Mouse (Mus musculus) liver, postnatal 0 days (tissue): ENCODE data around the gene Gm49378. TPM values are rescaled to one million over a fixed set of nuclear protein-coding genes. Genes with fewer than 3 reads are reported as not detected.
A peak's percentile ranks its signal among the peaks of the same experiment; 100 is the strongest.

ENCODE experiments used
- ATAC-seq: fragments of 200-750 bp; cut with Nextera tagmentation; 2 replicates; pipeline ENCODE4 v1.8.0; 2017; ENCODE audit warnings: mild to moderate bottlenecking, moderate library complexity
- DNase-seq: peaks from one replicate; pipeline ENCODE4 v3.0.0-alpha.2; 2016
- H3K27ac ChIP-seq: fragments of 300-500 bp; sonication (generic); 2 replicates; pipeline ENCODE4 v1.5.1; 2014; ENCODE audit warnings: antibody characterized with exemption, moderate library complexity, mild to moderate bottlenecking, low read depth
- H3K27me3 ChIP-seq: fragments of 300-500 bp; sonication (generic); 2 replicates; pipeline ENCODE4 v1.6.1; 2014; ENCODE audit warnings: low read length, control low read depth, mixed read lengths; ENCODE audit not compliant: insufficient read depth
- H3K36me3 ChIP-seq: fragments of 300-500 bp; sonication (generic); replicated peaks from 2 replicates; pipeline ENCODE4 v1.6.1; 2014; ENCODE audit warnings: mild to moderate bottlenecking, control low read depth, low read length, moderate library complexity, mixed read lengths; ENCODE audit not compliant: insufficient read depth
- H3K4me1 ChIP-seq: fragments of 300-500 bp; sonication (generic); 2 replicates; pipeline ENCODE4 v1.6.1; 2014; ENCODE audit warnings: antibody characterized with exemption, mild to moderate bottlenecking, control low read depth; ENCODE audit not compliant: insufficient read depth
- H3K4me2 ChIP-seq: fragments of 300-500 bp; sonication (generic); 2 replicates; pipeline ENCODE4 v1.6.1; 2014; ENCODE audit warnings: low read depth, mild to moderate bottlenecking, low read length, moderate library complexity, mixed read lengths
- H3K4me3 ChIP-seq: fragments of 300-500 bp; sonication (generic); 2 replicates; pipeline ENCODE4 v1.5.1; 2014; ENCODE audit warnings: low read depth, low read length
- H3K9ac ChIP-seq: fragments of 300-500 bp; sonication (generic); replicated peaks from 2 replicates; pipeline ENCODE4 v1.6.1; 2014; ENCODE audit warnings: mild to moderate bottlenecking, moderate library complexity
- H3K9me3 ChIP-seq: fragments of 300-500 bp; sonication (generic); 2 replicates; pipeline ENCODE4 v1.6.1; 2016; ENCODE audit warnings: mild to moderate bottlenecking, control low read depth, low read length, mixed read lengths
- CTCF ChIP-seq: sonication (generic); IDR thresholded peaks from 2 replicates; pipeline ENCODE4 v1.5.1; 2016; ENCODE audit warnings: antibody characterized with exemption, low read depth
- EP300 ChIP-seq: IDR thresholded peaks from 2 replicates; pipeline ENCODE4 v1.6.1; 2016; ENCODE audit warnings: antibody characterized with exemption, low read depth, mild to moderate bottlenecking
- WGBS: fragments of 180-500 bp; shearing (Covaris S2); extraction: QIAGEN DNeasy Blood & Tissue Kit; methylation state at CpG from one replicate; pipeline ENCODE4 v1.1.7; 2014; ENCODE audit not compliant: insufficient replicate concordance; 5-methylcytosine and 5-hydroxymethylcytosine counted together
- polyA plus RNA-seq: library from polyadenylated mRNA; unstranded; fragments of >200 nt; fragmentation: Nextera tagmentation; extraction: Ambion mirVana; gene quantifications from 2 replicates; pipeline ENCODE4 v1.2.1, GENCODE M21; 2015

The Gm49378 gene
- polyA plus RNA-seq, 1 experiment from 2014 or later: 0.99 TPM

DNA sequence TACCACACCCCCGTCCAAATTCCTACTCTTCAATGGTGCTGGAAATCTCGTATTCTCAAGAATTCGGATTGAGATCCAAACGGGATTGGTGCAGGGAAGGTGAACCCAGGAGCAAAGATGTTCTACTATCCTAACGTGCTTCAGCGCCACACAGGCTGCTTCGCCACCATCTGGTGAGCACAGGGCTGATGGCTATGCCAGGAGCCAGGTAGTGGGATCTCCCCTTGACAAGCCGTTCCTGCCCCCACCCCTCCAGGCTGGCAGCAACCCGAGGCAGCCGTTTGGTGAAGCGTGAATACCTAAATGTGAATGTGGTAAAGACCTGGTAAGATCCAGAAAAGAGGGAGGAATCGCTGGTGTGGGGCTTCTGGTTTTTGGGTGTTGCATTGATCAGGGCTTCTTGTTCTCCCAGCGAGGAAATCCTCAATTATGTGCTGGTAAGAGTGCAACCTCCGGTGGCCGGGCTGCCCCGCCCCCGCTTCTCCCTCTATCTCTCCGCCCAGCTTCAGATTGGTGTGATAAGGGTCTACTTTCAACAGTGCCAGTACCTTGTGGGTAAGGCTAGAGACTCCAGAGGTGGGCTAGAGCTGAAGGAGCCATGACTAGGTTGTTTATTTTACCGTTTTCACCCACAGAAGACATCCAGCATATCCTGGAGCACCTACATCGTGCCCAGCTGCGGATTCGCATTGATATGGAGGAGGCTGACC lies 19.1 kb downstream of the Gm49378 start:
- 26% methylated on average over 22 of the region's 22 CpGs for WGBS
- H3K36me3 ChIP-seq: no peaks in the 10 kb centered on the region; the same call in 1 of the 2 replicates
- H3K27ac ChIP-seq: 0 out of 2 replicates have a peak overlapping the region, but pooled peaks have one; percentile 22
- H3K27me3 ChIP-seq: peaks cover 8% of the 10 kb centered on the region; the same call in 1 of the 2 replicates
- H3K9ac ChIP-seq: peak overlapping the region; percentile 50
- H3K4me3 ChIP-seq: peak overlapping the region; percentile 39
- ATAC-seq: peak; percentile 32
- H3K9me3 ChIP-seq: no peaks in the 10 kb centered on the region
- DNase-seq: peak; percentile 45
- H3K4me2 ChIP-seq: peak overlapping the region; percentile 72
- TF ChIP-seq EP300 (peak; percentile 77), CTCF (no peak)
- H3K4me1 ChIP-seq: peaks cover 21% of the 10 kb centered on the region

- Histone ChIP-seq H3K27me3 (peaks cover 8% of the 10 kb centered on the region; the same call in 1 of the 2 replicates), H3K4me3 (peak within 1 kb of the TSS; percentile 39), H3K9me3 (no peaks in the 10 kb centered on the region), H3K36me3 (no peaks in the 10 kb centered on the region), H3K4me1 (peaks cover 21% of the 10 kb centered on the region), H3K4me2 (peak within 1 kb of the TSS; percentile 72), H3K27ac (peak within 1 kb of the TSS; percentile 22; the same call in 1 of the 2 replicates), H3K9ac (peak within 1 kb of the TSS; percentile 50)
- peak; percentile 71 for ATAC-seq
- TF ChIP-seq CTCF (peak; percentile 45), EP300 (no peak)
- 28% methylated on average over 21 of the region's 21 CpGs for WGBS
- DNase-seq: peak; percentile 62
These were observed 19.9 kb downstream of the Gm49378 start, which contains the start of gene Rec8 for GRCm38 (mm10) chr14:55617822-55618221. Gene Rec8, plus strand, starts transcription at chr14:55618037.

GRCm38 (mm10) chr14:55616844-55617243 lies 20.9 kb downstream of the Gm49378 start:
- Histone ChIP-seq H3K4me1 (peaks cover 21% of the 10 kb centered on the region), H3K9me3 (no peaks in the 10 kb centered on the region), H3K9ac (no peak overlapping the region), H3K27ac (no peak overlapping the region; the same call in 1 of the 2 replicates), H3K36me3 (no peaks in the 10 kb centered on the region), H3K4me3 (no peak overlapping the region), H3K4me2 (no peak overlapping the region), H3K27me3 (peaks cover 8% of the 10 kb centered on the region; the same call in 1 of the 2 replicates)
- no peak for DNase-seq
- WGBS: 70% methylated on average over 2 of the region's 2 CpGs
- TF ChIP-seq CTCF: no peak
- no peak for TF ChIP-seq EP300
- ATAC-seq: no peak

DNA sequence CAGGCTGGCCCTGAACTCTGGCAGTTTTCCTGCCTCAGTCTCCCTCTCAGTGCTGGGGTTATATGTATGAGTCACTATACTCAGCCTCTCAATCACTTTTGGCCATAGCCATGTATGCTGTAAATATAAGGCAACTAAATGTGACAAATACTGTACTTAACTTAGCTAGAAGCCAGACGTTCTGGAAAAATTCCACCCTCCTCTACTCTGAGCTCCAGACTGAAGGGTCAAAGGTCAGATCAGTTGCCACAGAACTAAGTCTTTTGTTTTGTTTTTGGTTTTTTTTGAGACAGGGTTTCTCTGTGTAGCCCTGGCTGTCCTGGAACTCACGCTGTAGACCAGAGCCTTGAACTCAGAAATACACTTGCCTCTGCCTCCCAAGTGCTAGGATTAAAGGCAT lies 21.8 kb downstream of the Gm49378 start:
- Histone ChIP-seq H3K9me3 (no peaks in the 10 kb centered on the region), H3K9ac (no peak overlapping the region), H3K27me3 (peaks cover 8% of the 10 kb centered on the region; the same call in 1 of the 2 replicates), H3K27ac (peak overlapping the region; percentile 48; the same call in 1 of the 2 replicates), H3K4me2 (no peak overlapping the region), H3K4me3 (no peak overlapping the region), H3K4me1 (peaks cover 21% of the 10 kb centered on the region), H3K36me3 (0 out of 2 replicates have a peak, but pooled peaks cover 2% of the 10 kb centered on the region)
- DNase-seq (no peak), ATAC-seq (no peak)
- TF ChIP-seq EP300 (no peak), CTCF (no peak)
- WGBS: 56% methylated on average over 2 of the region's 2 CpGs

DNA sequence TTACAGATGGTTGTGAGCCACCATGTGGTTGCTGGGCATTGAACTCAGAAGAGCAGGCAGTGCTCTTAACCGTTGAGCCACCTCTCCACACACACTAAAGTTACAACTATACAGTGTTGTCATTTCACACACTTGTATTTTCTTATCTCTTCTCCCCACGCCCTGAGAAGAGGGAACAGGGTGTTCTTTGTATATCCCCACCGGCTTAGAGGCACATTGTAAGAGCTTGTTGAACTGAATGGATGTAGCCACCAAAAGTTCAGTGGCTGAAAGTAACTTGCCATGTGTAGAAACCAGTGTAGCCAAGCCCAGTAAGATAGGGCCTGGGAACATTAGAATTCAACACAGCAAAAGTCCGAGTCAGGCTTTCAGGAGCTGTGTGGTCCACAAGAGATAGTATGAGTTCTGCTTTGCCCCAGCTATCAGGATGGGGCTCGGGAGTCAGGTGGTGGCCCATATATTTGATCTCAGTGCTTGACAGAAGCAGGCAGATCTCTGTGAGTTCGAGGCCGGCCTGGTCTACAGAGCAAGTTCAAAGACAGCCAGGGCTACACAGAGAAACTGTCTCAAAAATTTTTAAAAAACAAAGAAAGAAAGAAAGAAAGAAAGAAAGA lies 23.0 kb downstream of the Gm49378 start:
- WGBS: 48% methylated on average over 7 of the region's 7 CpGs
- Histone ChIP-seq H3K4me2 (no peak overlapping the region), H3K36me3 (peaks cover 14% of the 10 kb centered on the region), H3K27me3 (peaks cover 8% of the 10 kb centered on the region; the same call in 1 of the 2 replicates), H3K9ac (no peak overlapping the region), H3K9me3 (no peaks in the 10 kb centered on the region), H3K27ac (peak overlapping the region; percentile 77), H3K4me3 (no peak overlapping the region), H3K4me1 (peaks cover 21% of the 10 kb centered on the region)
- TF ChIP-seq EP300: peak; percentile 94
- TF ChIP-seq CTCF: peak; percentile 7; the same call in 1 of the 2 replicates
- DNase-seq (no peak), ATAC-seq (peak; percentile 81)

- Histone ChIP-seq H3K36me3 (peaks cover 27% of the 10 kb centered on the region), H3K4me2 (no peak overlapping the region), H3K4me3 (no peak overlapping the region), H3K4me1 (peaks cover 15% of the 10 kb centered on the region), H3K9ac (no peak overlapping the region), H3K27me3 (0 out of 2 replicates have a peak, but pooled peaks cover 2% of the 10 kb centered on the region), H3K27ac (peak overlapping the region; percentile 31; the same call in 1 of the 2 replicates), H3K9me3 (no peaks in the 10 kb centered on the region)
- TF ChIP-seq CTCF: no peak
- no peak for TF ChIP-seq EP300
- no peak for ATAC-seq
- 59% methylated on average over 6 of the region's 6 CpGs for WGBS
- DNase-seq: no peak
These were observed 24.3 kb downstream of the Gm49378 start for GRCm38 (mm10) chr14:55613346-55613745.
